Mouse (Mus musculus) heart, embryonic 14.5 days (tissue): ENCODE data around the gene Nudt13. TPM values are rescaled to one million over a fixed set of nuclear protein-coding genes. Genes with fewer than 3 reads are reported as not detected.

Experiments
- polyA plus RNA-seq: library from polyadenylated mRNA; unstranded; fragments of >200 nt; fragmentation: Nextera tagmentation; extraction: Ambion mirVana; gene quantifications from 2 replicates; pipeline ENCODE4 v1.2.1, GENCODE M21; 2014

The Nudt13 gene
- polyA plus RNA-seq, 1 experiment from 2014 or later, result 13.8 TPM

Other genes starting within 250 kb of the Nudt13 start
- 11.8 and 12.4 TPM in 2 replicates for gene Saysd1, start 156.2 kb upstream of the Nudt13 start, polyA plus RNA-seq
- gene Kcnk5, start 112.9 kb upstream of the Nudt13 start, polyA plus RNA-seq, result 1.8 and 1.9 TPM in 2 replicates
- not detected in 2 replicates for gene Kcnk16, start 25.5 kb upstream of the Nudt13 start, polyA plus RNA-seq
- gene Ecd, start 53.4 kb downstream of the Nudt13 start, polyA plus RNA-seq, result 35.0 and 36.4 TPM in 2 replicates
- gene Fam149b, start 53.5 kb downstream of the Nudt13 start, polyA plus RNA-seq, result 29.7 and 30.4 TPM in 2 replicates
- gene Dnajc9, start 94.2 kb downstream of the Nudt13 start, polyA plus RNA-seq, result 74.2 and 87.6 TPM in 2 replicates
- 104 and 106 TPM in 2 replicates for gene Mrps16, start 98.9 kb downstream of the Nudt13 start, polyA plus RNA-seq
- 0.18 and 0.63 TPM in 2 replicates for gene Cfap70, start 157.5 kb downstream of the Nudt13 start, polyA plus RNA-seq
- gene Anxa7, start 185.4 kb downstream of the Nudt13 start, polyA plus RNA-seq, result 48.1 and 48.6 TPM in 2 replicates
- 0.67 and 0.88 TPM in 2 replicates for gene Mss51, start 202.2 kb downstream of the Nudt13 start, polyA plus RNA-seq